Mouse (Mus musculus) layer of hippocampus, postnatal 36 days (tissue): Measurements from ENCODE around the gene Sstr1. TPM values are rescaled to one million over a fixed set of nuclear protein-coding genes. Genes with fewer than 3 reads are reported as not detected.
A peak's percentile ranks its signal among the peaks of the same experiment; 100 is the strongest.

Experiments
- DNase-seq, 2 experiments: peaks; one replicate each; pipeline ENCODE4 v3.0.0; 2022
- total RNA-seq, 2 experiments: library from RNA; stranded (reverse); gene quantifications; 2 replicates each; pipeline ENCODE4 v1.2.3; 2021

Gene Sstr1
- 10 to 100 TPM; 26.5 to 30.0 TPM for total RNA-seq

- DNase-seq: peak in 1 of 2 experiments; percentile 6
Observed at GRCm38 (mm10) chr12:58211163-58212071, at the start of gene Sstr1. TSS of gene Sstr1 (plus strand) at chr12:58211772.

GRCm38 (mm10) chr12:58198810-58199209, 12.8 kb upstream of the Sstr1 start:
- DNase-seq: no peak

GRCm38 (mm10) chr12:58201190-58201589, 10.4 kb upstream of the Sstr1 start:
- no peak for DNase-seq

- DNase-seq: peak in 1 of 2 experiments; percentile 6
Observed at GRCm38 (mm10) chr12:58207956-58208355, 3.6 kb upstream of the Sstr1 start.

GRCm38 (mm10) chr12:58212261-58212923, 820 bp downstream of the Sstr1 start:
- peak; percentile 49 for DNase-seq

GRCm38 (mm10) chr12:58212924-58213450, 1.4 kb downstream of the Sstr1 start:
- peak; percentile 42 to 47 for DNase-seq

GRCm38 (mm10) chr12:58213451-58214288, 2.1 kb downstream of the Sstr1 start:
- DNase-seq: no peak

- no peak for DNase-seq
Observed at GRCm38 (mm10) chr12:58214289-58215136, 2.9 kb downstream of the Sstr1 start.

GRCm38 (mm10) chr12:58216218-58216617, 4.6 kb downstream of the Sstr1 start:
- no peak for DNase-seq

- DNase-seq: no peak
Observed at GRCm38 (mm10) chr12:58219078-58219477, 7.5 kb downstream of the Sstr1 start.

GRCm38 (mm10) chr12:58225644-58226043, 14.1 kb downstream of the Sstr1 start:
- DNase-seq: no peak

GRCm38 (mm10) chr12:58232489-58232888, 20.9 kb downstream of the Sstr1 start:
- DNase-seq: no peak

GRCm38 (mm10) chr12:58251901-58252300, 40.3 kb downstream of the Sstr1 start:
- no peak for DNase-seq

Other genes with a start within 250 kb of the Sstr1 start
- gene Clec14a, start 57.5 kb downstream of the Sstr1 start, total RNA-seq: 1 to 10 TPM; 2.0 to 2.5 TPM